Mouse (Mus musculus): ENCODE results near the gene Lelp1. TPM values are rescaled to one million over a fixed set of nuclear protein-coding genes. Genes with fewer than 3 reads are reported as not detected.

The Lelp1 gene
- total RNA-seq (2017) = not detected in 2 replicates

- no peak for ATAC-seq (replicated peaks in 1 of 2; ENCODE audit: insufficient read depth in 1 of 2, low FRiP score in 2 of 2, low TSS enrichment in 1 of 2, low read depth in 1 of 2, poor library complexity in 2 of 2, severe bottlenecking in 2 of 2)
Measured at GRCm38 (mm10) chr3:92142644-92143043, at the start of gene Lelp1. TSS of gene Lelp1 (minus strand) at chr3:92142744.

GRCm38 (mm10) chr3:92176880-92177279 lies 34.3 kb upstream of the Lelp1 start:
- ATAC-seq (replicated peaks in 1 of 2; ENCODE audit: insufficient read depth in 1 of 2, low FRiP score in 2 of 2, low TSS enrichment in 1 of 2, low read depth in 1 of 2, poor library complexity in 2 of 2, severe bottlenecking in 2 of 2) = no peak

- no peak for ATAC-seq (replicated peaks in 1 of 2; ENCODE audit: insufficient read depth in 1 of 2, low FRiP score in 2 of 2, low TSS enrichment in 1 of 2, low read depth in 1 of 2, poor library complexity in 2 of 2, severe bottlenecking in 2 of 2)
Measured at GRCm38 (mm10) chr3:92169847-92170246, 27.3 kb upstream of the Lelp1 start.

- peak; percentile 42 to 63; a peak in 1 of 4 replicates for ATAC-seq (replicated peaks in 1 of 2; ENCODE audit: insufficient read depth in 1 of 2, low FRiP score in 2 of 2, low TSS enrichment in 1 of 2, low read depth in 1 of 2, poor library complexity in 2 of 2, severe bottlenecking in 2 of 2)
Measured at GRCm38 (mm10) chr3:92153322-92153721, 10.8 kb upstream of the Lelp1 start.

GRCm38 (mm10) chr3:92150631-92151277 lies 8.2 kb upstream of the Lelp1 start:
- peak; percentile 82 to 93 for ATAC-seq (replicated peaks in 1 of 2; ENCODE audit: insufficient read depth in 1 of 2, low FRiP score in 2 of 2, low TSS enrichment in 1 of 2, low read depth in 1 of 2, poor library complexity in 2 of 2, severe bottlenecking in 2 of 2)

- no peak for ATAC-seq (replicated peaks in 1 of 2; ENCODE audit: insufficient read depth in 1 of 2, low FRiP score in 2 of 2, low TSS enrichment in 1 of 2, low read depth in 1 of 2, poor library complexity in 2 of 2, severe bottlenecking in 2 of 2)
Measured at GRCm38 (mm10) chr3:92147913-92148312, 5.4 kb upstream of the Lelp1 start.

GRCm38 (mm10) chr3:92147420-92147819 lies 4.9 kb upstream of the Lelp1 start:
- ATAC-seq (replicated peaks in 1 of 2; ENCODE audit: insufficient read depth in 1 of 2, low FRiP score in 2 of 2, low TSS enrichment in 1 of 2, low read depth in 1 of 2, poor library complexity in 2 of 2, severe bottlenecking in 2 of 2) = no peak

GRCm38 (mm10) chr3:92123847-92124246 lies 18.7 kb downstream of the Lelp1 start, which contains the start of gene Prr9:
TSS of gene Prr9 (minus strand) at chr3:92123947.
- no peak for ATAC-seq (replicated peaks in 1 of 2; ENCODE audit: insufficient read depth in 1 of 2, low FRiP score in 2 of 2, low TSS enrichment in 1 of 2, low read depth in 1 of 2, poor library complexity in 2 of 2, severe bottlenecking in 2 of 2)

GRCm38 (mm10) chr3:92120902-92121301 lies 21.6 kb downstream of the Lelp1 start:
- no peak for ATAC-seq (replicated peaks in 1 of 2; ENCODE audit: insufficient read depth in 1 of 2, low FRiP score in 2 of 2, low TSS enrichment in 1 of 2, low read depth in 1 of 2, poor library complexity in 2 of 2, severe bottlenecking in 2 of 2)

GRCm38 (mm10) chr3:92117930-92118329 lies 24.6 kb downstream of the Lelp1 start:
- 0 out of 4 replicates have a peak, but pooled peaks of 1 of the 2 experiments have one; percentile 45 for ATAC-seq (replicated peaks in 1 of 2; ENCODE audit: insufficient read depth in 1 of 2, low FRiP score in 2 of 2, low TSS enrichment in 1 of 2, low read depth in 1 of 2, poor library complexity in 2 of 2, severe bottlenecking in 2 of 2)

- ATAC-seq (replicated peaks in 1 of 2; ENCODE audit: insufficient read depth in 1 of 2, low FRiP score in 2 of 2, low TSS enrichment in 1 of 2, low read depth in 1 of 2, poor library complexity in 2 of 2, severe bottlenecking in 2 of 2) = no peak
Measured at GRCm38 (mm10) chr3:92111526-92111925, 31.0 kb downstream of the Lelp1 start.

- no peak for ATAC-seq (replicated peaks in 1 of 2; ENCODE audit: insufficient read depth in 1 of 2, low FRiP score in 2 of 2, low TSS enrichment in 1 of 2, low read depth in 1 of 2, poor library complexity in 2 of 2, severe bottlenecking in 2 of 2)
Measured at GRCm38 (mm10) chr3:92110790-92111189, 31.8 kb downstream of the Lelp1 start.

GRCm38 (mm10) chr3:92106582-92106981 lies 36.0 kb downstream of the Lelp1 start:
- peak; percentile 53 to 78; a peak in 3 of 4 replicates for ATAC-seq (replicated peaks in 1 of 2; ENCODE audit: insufficient read depth in 1 of 2, low FRiP score in 2 of 2, low TSS enrichment in 1 of 2, low read depth in 1 of 2, poor library complexity in 2 of 2, severe bottlenecking in 2 of 2)

Other genes starting within 250 kb of the Lelp1 start
- gene Pglyrp3, start 128.2 kb downstream of the Lelp1 start, total RNA-seq (2017) = not detected in 2 replicates
- not detected in 2 replicates for gene Lor, start 59.6 kb downstream of the Lelp1 start, total RNA-seq (2017)
- gene Prr9, start 18.8 kb downstream of the Lelp1 start, total RNA-seq (2017) = not detected in 2 replicates
- not detected in 2 replicates for gene Sprr2a1, start 73.1 kb upstream of the Lelp1 start, total RNA-seq (2017)
- 0.44 TPM in 1 of 2 replicates, not detected in the other for gene Sprr2a2, start 73.2 kb upstream of the Lelp1 start, total RNA-seq (2017)
- gene Sprr2a3, start 142.7 kb upstream of the Lelp1 start, total RNA-seq (2017) = not detected in 2 replicates
- not detected in 2 replicates for gene Sprr2b, start 173.9 kb upstream of the Lelp1 start, total RNA-seq (2017)
- not detected in 2 replicates for gene Sprr2d, start 196.4 kb upstream of the Lelp1 start, total RNA-seq (2017)
- gene Sprr2e, start 209.4 kb upstream of the Lelp1 start, total RNA-seq (2017) = not detected in 2 replicates
- not detected in 2 replicates for gene Sprr2f, start 222.4 kb upstream of the Lelp1 start, total RNA-seq (2017)
- not detected in 2 replicates for gene Sprr2h, start 242.9 kb upstream of the Lelp1 start, total RNA-seq (2017)

Measured in hematopoietic stem cell, adult 5-6 weeks (primary cell).